Mouse (Mus musculus) bone marrow macrophage, adult 2 months (primary cell): ENCODE measurements around the gene Acoxl. TPM values are rescaled to one million over a fixed set of nuclear protein-coding genes. Genes with fewer than 3 reads are reported as not detected.

Experiments used
- H3K27ac ChIP-seq: 2 replicates; pipeline ENCODE4 v1.5.1; 2012; ENCODE audit warnings: low read depth, low read length; ENCODE audit not compliant: insufficient read depth
- H3K4me1 ChIP-seq: 2 replicates; pipeline ENCODE4 v1.6.1; 2012; ENCODE audit warnings: low read length; ENCODE audit not compliant: control insufficient read depth, insufficient read depth
- H3K4me3 ChIP-seq: 2 replicates; pipeline ENCODE4 v1.5.1; 2012; ENCODE audit warnings: mild to moderate bottlenecking, low read length, moderate library complexity; ENCODE audit not compliant: insufficient read depth
- CTCF ChIP-seq: IDR thresholded peaks from 2 replicates; pipeline ENCODE4 v1.5.1; 2012; ENCODE audit warnings: low read depth, mild to moderate bottlenecking, low read length, moderate library complexity
- POLR2A ChIP-seq: IDR thresholded peaks from 2 replicates; pipeline ENCODE4 v1.6.1; 2012; ENCODE audit warnings: mild to moderate bottlenecking, low read depth, low read length, borderline replicate concordance
- polyA plus RNA-seq: library from polyadenylated mRNA; stranded (reverse); fragments of >200 nt; gene quantifications from 2 replicates; pipeline ENCODE4 v1.2.4, GENCODE M21; 2012; ENCODE audit not compliant: missing spikeins, insufficient read depth, insufficient read length

Acoxl gene
- polyA plus RNA-seq, 1 experiment, result not detected

GRCm38 (mm10) chr2:128067162-128067561 is 228.5 kb downstream of the Acoxl start:
- peak overlapping the region; percentile 75 for H3K27ac ChIP-seq
- TF ChIP-seq POLR2A (no peak), CTCF (no peak)
- H3K4me1 ChIP-seq, result peaks cover 44% of the 10 kb centered on the region
- H3K4me3 ChIP-seq, result no peak overlapping the region

- Histone ChIP-seq H3K4me1 (peaks cover 48% of the 10 kb centered on the region), H3K4me3 (no peak overlapping the region), H3K27ac (peak overlapping the region; percentile 75)
- TF ChIP-seq POLR2A (no peak), CTCF (no peak)
Observed at GRCm38 (mm10) chr2:128067596-128067995, 228.9 kb downstream of the Acoxl start.

- H3K4me1 ChIP-seq, result peaks cover 54% of the 10 kb centered on the region
- H3K4me3 ChIP-seq, result no peak overlapping the region
- TF ChIP-seq CTCF, result no peak
- no peak for TF ChIP-seq POLR2A
Observed at GRCm38 (mm10) chr2:128068176-128068575, 229.5 kb downstream of the Acoxl start.

GRCm38 (mm10) chr2:128069025-128069424 is 230.3 kb downstream of the Acoxl start:
- TF ChIP-seq CTCF, result no peak
- TF ChIP-seq POLR2A, result no peak
- Histone ChIP-seq H3K4me3 (no peak overlapping the region), H3K27ac (no peak overlapping the region), H3K4me1 (peaks cover 55% of the 10 kb centered on the region)

More at GRCm38 (mm10) chr2:128068176-128068575, 229.5 kb downstream of the Acoxl start:
- H3K27ac ChIP-seq, result no peak overlapping the region

GRCm38 (mm10) chr2:128071791-128072190 is 233.1 kb downstream of the Acoxl start:
- Histone ChIP-seq H3K4me1 (peaks cover 32% of the 10 kb centered on the region), H3K27ac (no peak overlapping the region), H3K4me3 (no peak overlapping the region)
- TF ChIP-seq CTCF (no peak), POLR2A (no peak)

- peaks cover 22% of the 10 kb centered on the region for H3K4me1 ChIP-seq
- no peak for TF ChIP-seq CTCF
- no peak for TF ChIP-seq POLR2A
- H3K27ac ChIP-seq, result no peak overlapping the region
- H3K4me3 ChIP-seq, result no peak overlapping the region
Observed at GRCm38 (mm10) chr2:128072944-128073343, 234.3 kb downstream of the Acoxl start.

GRCm38 (mm10) chr2:128073603-128074002 is 234.9 kb downstream of the Acoxl start:
- H3K4me3 ChIP-seq, result no peak overlapping the region
- peaks cover 19% of the 10 kb centered on the region for H3K4me1 ChIP-seq
- TF ChIP-seq CTCF (no peak), POLR2A (no peak)
- no peak overlapping the region for H3K27ac ChIP-seq

GRCm38 (mm10) chr2:128076936-128077335 is 238.3 kb downstream of the Acoxl start:
- H3K27ac ChIP-seq, result no peak overlapping the region
- TF ChIP-seq POLR2A, result no peak
- no peak for TF ChIP-seq CTCF
- no peak overlapping the region for H3K4me3 ChIP-seq
- peaks cover 16% of the 10 kb centered on the region for H3K4me1 ChIP-seq

- H3K4me1 ChIP-seq, result peaks cover 14% of the 10 kb centered on the region
- TF ChIP-seq CTCF (no peak), POLR2A (no peak)
- H3K4me3 ChIP-seq, result no peak overlapping the region
- no peak overlapping the region for H3K27ac ChIP-seq
Observed at GRCm38 (mm10) chr2:128078859-128079258, 240.2 kb downstream of the Acoxl start.

GRCm38 (mm10) chr2:128079316-128079715 is 240.6 kb downstream of the Acoxl start:
- Histone ChIP-seq H3K27ac (no peak overlapping the region), H3K4me3 (no peak overlapping the region), H3K4me1 (peaks cover 14% of the 10 kb centered on the region)
- TF ChIP-seq CTCF (no peak), POLR2A (no peak)

- TF ChIP-seq CTCF, result no peak
- TF ChIP-seq POLR2A, result no peak
- Histone ChIP-seq H3K4me1 (peaks cover 19% of the 10 kb centered on the region), H3K4me3 (no peak overlapping the region), H3K27ac (no peak overlapping the region)
Observed at GRCm38 (mm10) chr2:128083844-128084243, 245.2 kb downstream of the Acoxl start.
